Mouse (Mus musculus): ENCODE measurements at regions not wholly inside any gene's neighbourhood (a gene's known extent, or its start where the extent isn't known, plus 50 kb on each side); places are given as distances from the start of the nearest gene placed in this dataset.

- peak; percentile 5 to 50 for DNase-seq
Measured at GRCm38 (mm10) chr9:34029503-34030169, 456.1 kb upstream of the Kirrel3 start.

GRCm38 (mm10) chr9:34054435-34054834, 431.3 kb upstream of the Kirrel3 start:
- peak in 1 of 2 experiments; percentile 12 for DNase-seq
